Mouse (Mus musculus): Measurements from ENCODE around the gene Capn11.

DNA sequence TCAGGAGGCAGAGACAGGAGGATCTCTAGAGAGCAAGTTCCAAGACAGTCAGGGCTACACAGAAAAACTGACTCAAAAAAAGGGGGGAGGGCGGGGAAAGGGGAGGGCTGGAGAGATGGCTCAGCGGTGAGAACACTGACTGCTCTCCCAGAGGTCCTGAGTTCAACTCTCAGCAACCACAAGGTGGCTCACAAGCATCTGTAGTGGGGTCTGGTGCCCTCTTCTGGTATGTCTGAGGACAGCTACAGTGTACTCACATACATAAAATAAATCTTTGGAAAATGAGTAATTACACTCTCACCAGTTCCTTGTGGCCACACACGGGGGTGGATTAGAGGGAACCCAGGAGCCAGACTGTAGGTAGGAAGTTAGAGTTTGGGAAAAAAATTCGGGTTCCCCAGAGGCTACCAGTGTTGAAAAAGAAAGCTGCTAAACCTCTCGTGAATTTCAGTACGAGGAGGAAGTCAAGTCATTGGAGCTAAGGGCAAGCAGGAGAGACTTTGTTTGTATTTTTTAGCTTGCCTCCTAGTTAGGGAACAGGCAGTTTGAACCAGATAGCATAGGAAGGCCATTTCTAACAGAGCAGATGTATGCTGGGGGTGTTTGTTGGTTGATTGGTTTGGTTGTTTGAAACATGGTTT lies 76.3 kb downstream of the Capn11 start:
- TF ChIP-seq MYC (IDR thresholded peaks at IDR 0.05; ENCODE audit: low read depth, low read length): no peak
- no peak for TF ChIP-seq GATA1 (IDR thresholded peaks at IDR 0.05; ENCODE audit: low read depth, low read length)
- 0 out of 2 replicates have a peak, but pooled peaks have one; percentile 15 for TF ChIP-seq TBP (IDR thresholded peaks at IDR 0.05; ENCODE audit: low read depth, low read length)
- TF ChIP-seq POLR2A (IDR thresholded peaks at IDR 0.05; ENCODE audit: control insufficient read depth in 1 of 2, insufficient read depth in 1 of 2, low read depth in 1 of 2, low read length in 2 of 2, poor library complexity in 1 of 2): no peak
- no peak for TF ChIP-seq MAX (IDR thresholded peaks at IDR 0.05; ENCODE audit: low read length)
- TF ChIP-seq EP300 (IDR thresholded peaks at IDR 0.05; ENCODE audit: low read depth in 1 of 2, low read length in 2 of 2): no peak
- peak; percentile 60 to 82 (median 61) for TF ChIP-seq CTCF (IDR thresholded peaks at IDR 0.05 in 2 of 3, conservative IDR thresholded peaks at IDR 0.05 in 1 of 3; ENCODE audit: control insufficient read depth in 1 of 3, insufficient read depth in 1 of 3, low read depth in 2 of 3, low read length in 3 of 3, poor library complexity in 1 of 3, severe bottlenecking in 1 of 3)
